Mouse (Mus musculus): ENCODE results near the gene Fgb. TPM values are rescaled to one million over a fixed set of nuclear protein-coding genes. Genes with fewer than 3 reads are reported as not detected.

Fgb gene
- polyA plus RNA-seq, 1 experiment from 2014 or later: 0.05 TPM

DNA sequence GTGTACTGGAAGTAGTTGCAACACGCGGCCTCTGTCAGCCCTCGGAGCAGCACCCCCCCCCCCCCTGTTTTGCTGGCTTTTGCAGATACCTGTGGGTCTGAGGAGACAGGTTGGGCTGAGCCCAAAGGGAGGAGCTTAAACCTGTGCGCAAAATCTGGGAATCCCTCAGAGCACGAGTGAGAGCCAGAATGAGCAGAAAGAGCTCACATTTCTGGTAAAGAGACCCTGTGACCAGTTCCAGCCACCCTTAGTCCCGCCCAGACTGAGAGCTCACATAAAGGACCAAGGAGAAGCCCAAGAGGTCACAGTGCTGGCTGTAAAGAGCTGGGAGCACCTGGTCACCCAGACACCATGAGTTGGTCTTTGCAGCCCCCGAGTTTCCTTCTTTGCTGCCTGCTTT, 42.1 kb downstream of the Fgb start, which contains the start of gene Fgg:
Gene Fgg (plus strand): TSS at position 168 of the 400 bp plus-strand sequence.
- ATAC-seq (ENCODE audit: insufficient number of reproducible peaks, low FRiP score, low TSS enrichment, low read depth): no peak
- 40% methylated on average over 7 of the region's 7 CpGs for WGBS
- H3K4me3 ChIP-seq (replicated peaks): no peak within 1 kb of the TSS
- no peaks in the 10 kb centered on the region for H3K4me1 ChIP-seq
- no peak within 1 kb of the TSS for H3K9ac ChIP-seq
- no peaks in the 10 kb centered on the region for H3K9me3 ChIP-seq (replicated peaks)
- H3K4me2 ChIP-seq (replicated peaks): no peak within 1 kb of the TSS
- no peak within 1 kb of the TSS for H3K27ac ChIP-seq (replicated peaks)
- H3K36me3 ChIP-seq: no peaks in the 10 kb centered on the region
- H3K27me3 ChIP-seq: 0 out of 2 replicates have a peak, but pooled peaks cover 4% of the 10 kb centered on the region

DNA sequence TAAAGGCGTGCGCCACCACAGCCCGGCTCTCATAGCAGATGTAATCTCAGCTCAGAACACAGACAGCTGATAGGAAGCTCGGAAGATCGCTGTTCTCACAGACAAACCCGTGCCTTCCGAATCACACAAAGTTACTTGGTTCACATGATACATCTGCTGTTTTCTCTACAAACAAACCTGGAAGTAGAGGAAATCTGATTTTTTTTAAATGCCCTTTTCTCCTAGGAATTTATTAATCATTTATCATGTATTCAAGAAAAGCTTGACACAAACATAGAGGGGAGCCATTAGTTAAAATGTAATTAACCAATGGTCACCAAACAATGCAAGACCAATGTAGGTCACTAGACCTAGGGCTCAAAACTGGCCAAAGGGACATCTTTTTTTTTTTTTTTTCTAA, 44.9 kb downstream of the Fgb start:
- Histone ChIP-seq H3K9ac (no peak overlapping the region), H3K9me3 (replicated peaks) (no peaks in the 10 kb centered on the region), H3K27me3 (no peaks in the 10 kb centered on the region), H3K36me3 (no peaks in the 10 kb centered on the region), H3K4me2 (replicated peaks) (no peak overlapping the region), H3K27ac (replicated peaks) (no peak overlapping the region), H3K4me3 (replicated peaks) (no peak overlapping the region), H3K4me1 (no peaks in the 10 kb centered on the region)
- 89% methylated on average over 7 of the region's 7 CpGs for WGBS
- no peak for ATAC-seq (ENCODE audit: insufficient number of reproducible peaks, low FRiP score, low TSS enrichment, low read depth)

DNA sequence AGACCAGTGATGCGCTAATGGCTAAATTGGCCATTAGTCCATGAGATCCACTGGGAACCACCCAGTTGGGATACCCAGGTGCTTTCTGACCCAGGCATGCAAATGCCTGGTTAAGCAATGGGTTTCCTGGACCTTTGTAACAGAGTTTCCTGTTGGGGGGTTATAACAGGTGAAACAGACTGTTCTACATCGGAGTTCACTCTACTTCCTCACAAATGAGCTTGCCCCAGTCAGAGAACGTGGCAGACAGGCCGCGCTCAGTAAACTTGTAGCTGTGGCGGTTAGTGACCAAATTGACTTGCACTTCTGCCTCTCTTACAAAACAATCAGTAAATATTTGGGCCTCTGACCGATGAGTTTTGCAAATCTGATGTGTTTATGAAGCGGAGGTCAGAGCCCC, 46.6 kb downstream of the Fgb start:
- no peaks in the 10 kb centered on the region for H3K27me3 ChIP-seq
- 92% methylated on average over 8 of the region's 8 CpGs for WGBS
- H3K4me1 ChIP-seq: no peaks in the 10 kb centered on the region

DNA sequence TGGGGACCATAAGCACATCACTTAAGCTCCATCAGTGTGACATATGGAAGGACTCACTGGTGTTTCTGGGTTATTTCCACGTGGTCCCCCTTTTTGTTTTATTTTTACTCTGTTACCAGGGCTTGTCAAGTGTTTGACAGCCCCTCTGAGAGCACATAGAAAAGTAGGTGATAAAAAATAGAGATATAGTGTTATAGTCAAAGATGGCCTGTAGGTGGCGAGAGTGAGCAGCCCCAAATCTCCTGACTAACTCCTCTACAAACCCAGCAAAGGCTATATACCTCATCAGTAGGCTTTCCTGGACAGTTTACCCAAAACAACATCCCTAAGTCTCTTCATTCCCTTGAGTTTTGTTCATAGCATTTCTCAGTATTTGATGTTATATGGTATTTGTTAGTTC, 47.5 kb downstream of the Fgb start:
- 0% methylated on average over 2 of the region's 2 CpGs for WGBS
- H3K4me3 ChIP-seq (replicated peaks): no peak overlapping the region
- H3K9me3 ChIP-seq (replicated peaks): no peaks in the 10 kb centered on the region
- no peak overlapping the region for H3K9ac ChIP-seq
- no peaks in the 10 kb centered on the region for H3K27me3 ChIP-seq
- H3K36me3 ChIP-seq: no peaks in the 10 kb centered on the region
- no peak overlapping the region for H3K27ac ChIP-seq (replicated peaks)
- ATAC-seq (ENCODE audit: insufficient number of reproducible peaks, low FRiP score, low TSS enrichment, low read depth): no peak
- no peak overlapping the region for H3K4me2 ChIP-seq (replicated peaks)
- no peaks in the 10 kb centered on the region for H3K4me1 ChIP-seq

More for the DNA sequence above, 46.6 kb downstream of the Fgb start:
- Histone ChIP-seq H3K4me3 (replicated peaks) (no peak overlapping the region), H3K36me3 (no peaks in the 10 kb centered on the region), H3K27ac (replicated peaks) (no peak overlapping the region), H3K9me3 (replicated peaks) (no peaks in the 10 kb centered on the region), H3K4me2 (replicated peaks) (no peak overlapping the region), H3K9ac (no peak overlapping the region)
- no peak for ATAC-seq (ENCODE audit: insufficient number of reproducible peaks, low FRiP score, low TSS enrichment, low read depth)

DNA sequence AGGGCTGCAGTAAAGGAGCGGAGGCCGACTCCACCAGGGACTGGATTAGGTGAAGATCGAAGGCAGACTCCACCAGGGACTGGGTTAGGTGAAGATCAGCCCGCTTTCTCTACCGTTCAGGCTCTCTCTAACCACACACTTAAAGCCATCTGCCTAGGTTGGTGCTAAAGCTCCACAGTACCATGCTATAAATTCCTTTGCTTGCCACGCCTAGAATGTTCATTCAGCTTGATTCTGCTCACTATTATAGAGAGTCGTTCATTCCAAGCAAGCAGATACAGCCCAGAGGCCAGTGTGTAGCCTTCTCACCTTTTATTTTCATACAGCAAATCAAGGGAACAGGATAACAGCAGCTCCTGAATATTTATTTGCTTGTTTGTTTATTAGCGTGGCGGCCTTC, 49.7 kb downstream of the Fgb start:
- ATAC-seq (ENCODE audit: insufficient number of reproducible peaks, low FRiP score, low TSS enrichment, low read depth): no peak
- Histone ChIP-seq H3K4me1 (peaks cover 6% of the 10 kb centered on the region), H3K9me3 (replicated peaks) (no peaks in the 10 kb centered on the region), H3K27ac (replicated peaks) (no peak overlapping the region), H3K27me3 (peaks cover 7% of the 10 kb centered on the region), H3K4me2 (replicated peaks) (no peak overlapping the region), H3K36me3 (no peaks in the 10 kb centered on the region), H3K4me3 (replicated peaks) (no peak overlapping the region), H3K9ac (no peak overlapping the region)
- 80% methylated on average over 9 of the region's 9 CpGs for WGBS

DNA sequence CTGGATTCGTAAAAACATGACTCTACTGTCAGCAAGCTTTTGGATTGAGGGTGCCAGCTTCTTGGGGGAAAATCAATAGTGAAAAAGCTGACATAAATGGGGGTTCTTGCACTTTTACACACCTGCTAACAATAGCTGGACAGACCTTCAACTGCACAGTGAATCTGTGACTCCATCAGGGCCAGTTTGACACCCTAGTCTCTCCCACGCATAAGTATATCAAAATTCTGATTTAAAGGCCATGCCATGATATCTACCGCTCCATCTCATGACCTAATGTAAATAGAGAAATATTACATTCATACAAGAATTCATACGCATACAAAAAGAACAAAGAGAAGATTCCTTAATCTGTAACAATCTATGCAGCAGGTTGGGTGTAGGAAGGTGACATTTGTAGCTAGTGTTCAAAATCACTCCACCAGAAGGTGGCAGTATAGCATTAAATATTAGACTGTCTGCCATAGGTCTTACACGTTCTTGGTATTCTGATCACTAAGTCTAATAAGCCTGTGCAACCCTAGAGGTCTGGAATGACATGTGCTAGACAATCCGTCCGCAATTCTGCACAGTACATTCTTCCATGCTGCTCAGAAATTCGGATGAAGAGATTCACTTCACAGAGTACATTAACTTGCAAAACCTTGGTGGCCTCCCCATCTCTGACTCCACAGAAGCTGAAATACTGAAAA, 50.7 kb downstream of the Fgb start:
- Histone ChIP-seq H3K4me2 (replicated peaks) (no peak overlapping the region), H3K27ac (replicated peaks) (no peak overlapping the region), H3K4me3 (replicated peaks) (no peak overlapping the region), H3K36me3 (no peaks in the 10 kb centered on the region), H3K9me3 (replicated peaks) (no peaks in the 10 kb centered on the region), H3K9ac (no peak overlapping the region), H3K4me1 (peaks cover 7% of the 10 kb centered on the region), H3K27me3 (peaks cover 15% of the 10 kb centered on the region)
- WGBS: 26% methylated on average over 8 of the region's 8 CpGs
- ATAC-seq (ENCODE audit: insufficient number of reproducible peaks, low FRiP score, low TSS enrichment, low read depth): peak; percentile 83

DNA sequence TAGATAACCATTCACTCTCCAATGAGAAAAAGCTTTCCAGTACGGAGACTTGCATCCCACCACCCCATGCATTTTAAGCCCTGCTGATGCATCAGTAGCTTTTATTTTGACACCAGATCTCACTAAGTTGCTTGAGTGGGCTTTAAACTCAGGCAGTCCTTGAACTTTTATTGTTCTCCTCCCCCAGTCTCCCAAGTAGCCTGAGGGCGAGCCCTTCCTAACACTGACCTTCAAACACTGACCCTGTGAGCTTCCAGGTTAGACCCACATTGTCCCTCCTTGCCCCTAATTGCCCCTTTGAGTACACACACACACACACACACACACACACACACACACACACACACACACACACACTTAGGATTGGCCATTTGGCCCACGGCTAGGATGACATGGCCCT, 53.0 kb downstream of the Fgb start:
- Histone ChIP-seq H3K9me3 (replicated peaks) (no peaks in the 10 kb centered on the region), H3K27ac (replicated peaks) (no peak overlapping the region), H3K4me3 (replicated peaks) (no peak overlapping the region), H3K36me3 (no peaks in the 10 kb centered on the region), H3K27me3 (peaks cover 15% of the 10 kb centered on the region), H3K4me2 (replicated peaks) (no peak overlapping the region), H3K9ac (no peak overlapping the region), H3K4me1 (peaks cover 7% of the 10 kb centered on the region)
- no peak for ATAC-seq (ENCODE audit: insufficient number of reproducible peaks, low FRiP score, low TSS enrichment, low read depth)
- 62% methylated on average over 3 of the region's 3 CpGs for WGBS

DNA sequence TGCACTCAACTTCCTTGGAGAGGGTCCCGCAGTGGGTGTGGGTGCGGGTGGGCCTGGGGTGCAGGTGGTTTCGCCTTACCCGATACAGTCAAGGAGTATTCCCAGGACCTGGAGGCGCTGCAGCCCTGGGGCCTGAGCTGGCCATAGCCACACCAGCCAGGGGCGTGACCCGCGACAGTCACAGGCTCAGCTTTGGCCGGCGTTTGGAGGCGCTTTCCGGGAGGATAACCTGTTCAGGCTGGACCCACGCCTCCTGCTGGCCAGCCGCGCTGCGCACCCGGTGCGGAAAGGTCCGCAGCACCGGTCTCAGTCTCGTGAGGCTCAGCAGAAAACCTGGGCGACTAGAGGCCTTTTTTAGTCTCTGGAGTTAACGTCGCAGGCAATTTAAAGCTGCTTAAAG, 54.3 kb downstream of the Fgb start:
- Histone ChIP-seq H3K9ac (no peak overlapping the region; the same call in 1 of the 2 replicates), H3K36me3 (no peaks in the 10 kb centered on the region), H3K4me1 (peaks cover 7% of the 10 kb centered on the region), H3K4me3 (replicated peaks) (peak overlapping the region; percentile 25), H3K4me2 (replicated peaks) (peak overlapping the region; percentile 52), H3K27ac (replicated peaks) (no peak overlapping the region), H3K9me3 (replicated peaks) (no peaks in the 10 kb centered on the region), H3K27me3 (peaks cover 15% of the 10 kb centered on the region)
- ATAC-seq (ENCODE audit: insufficient number of reproducible peaks, low FRiP score, low TSS enrichment, low read depth): no peak; the same call in 1 of the 2 replicates
- WGBS: 1% methylated on average over 24 of the region's 24 CpGs

DNA sequence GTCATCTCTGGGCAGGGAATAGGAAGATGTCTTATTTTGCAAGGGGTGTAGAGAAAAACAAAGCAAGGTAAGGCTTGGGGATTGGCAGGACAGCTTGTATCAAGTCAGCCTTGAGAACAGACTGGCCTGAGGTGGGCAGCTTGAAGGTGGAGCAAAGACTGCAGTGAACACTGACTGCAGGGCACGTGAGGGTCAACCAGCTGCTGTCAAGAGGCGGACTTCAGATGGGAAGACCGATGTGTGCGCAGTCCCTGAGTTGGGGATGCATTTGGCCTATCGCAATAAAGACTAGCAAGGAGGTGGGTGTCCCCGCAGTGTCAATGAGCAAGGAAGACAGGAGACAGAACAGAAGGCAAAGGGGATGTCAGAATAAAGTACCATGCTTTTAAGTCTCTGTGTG, 56.7 kb downstream of the Fgb start:
- WGBS: 87% methylated on average over 6 of the region's 6 CpGs
- Histone ChIP-seq H3K4me2 (replicated peaks) (no peak overlapping the region), H3K27me3 (peaks cover 15% of the 10 kb centered on the region), H3K9ac (no peak overlapping the region), H3K36me3 (no peaks in the 10 kb centered on the region), H3K27ac (replicated peaks) (no peak overlapping the region), H3K9me3 (replicated peaks) (no peaks in the 10 kb centered on the region), H3K4me3 (replicated peaks) (no peak overlapping the region), H3K4me1 (peaks cover 7% of the 10 kb centered on the region)
- ATAC-seq (ENCODE audit: insufficient number of reproducible peaks, low FRiP score, low TSS enrichment, low read depth): no peak

DNA sequence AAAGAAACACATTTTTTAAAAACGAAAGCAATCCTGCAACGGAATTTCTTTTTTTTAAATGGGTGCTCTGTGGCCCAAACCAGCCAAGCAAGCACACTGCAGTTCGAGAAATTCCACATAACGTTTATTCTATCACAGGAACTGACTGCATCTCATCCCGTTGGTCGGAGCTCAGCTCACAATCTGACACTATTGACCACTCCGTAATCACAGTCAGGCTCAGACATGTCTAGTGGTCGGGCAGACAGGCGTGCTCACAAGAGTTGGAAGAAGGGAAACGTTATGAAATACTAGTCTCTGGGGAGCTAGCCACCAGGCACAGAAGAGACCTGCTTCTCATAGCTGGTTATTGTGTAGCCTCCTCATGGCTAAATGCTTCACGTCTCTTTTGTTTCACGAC, 57.7 kb downstream of the Fgb start:
- 59% methylated on average over 12 of the region's 12 CpGs for WGBS
- no peak overlapping the region for H3K4me3 ChIP-seq (replicated peaks)
- peaks cover 7% of the 10 kb centered on the region for H3K4me1 ChIP-seq
- no peak for ATAC-seq (ENCODE audit: insufficient number of reproducible peaks, low FRiP score, low TSS enrichment, low read depth)
- H3K36me3 ChIP-seq: no peaks in the 10 kb centered on the region
- H3K27ac ChIP-seq (replicated peaks): no peak overlapping the region
- H3K9me3 ChIP-seq (replicated peaks): no peaks in the 10 kb centered on the region
- H3K4me2 ChIP-seq (replicated peaks): no peak overlapping the region
- peaks cover 15% of the 10 kb centered on the region for H3K27me3 ChIP-seq
- H3K9ac ChIP-seq: no peak overlapping the region
